Mouse (Mus musculus) hematopoietic stem cell, adult 5-6 weeks (primary cell): ENCODE measurements at regions not wholly inside any gene's neighbourhood (a gene's known extent, or its start where the extent isn't known, plus 50 kb on each side); places are given as distances from the start of the nearest gene placed in this dataset.
A peak's percentile ranks its signal among the peaks of the same experiment; 100 is the strongest.

Experiments
- ATAC-seq, 2 experiments: fragments of 125-278 bp in 1 of 2; replicated peaks in 1 of 2; 2 replicates each; pipeline ENCODE4 v1.8.0; 2016 to 2017; ENCODE audit warnings: inconsistent platforms in 2 of 2, mild to moderate bottlenecking in 2 of 2, moderate number of reproducible peaks in 2 of 2, low read depth in 1 of 2, moderate TSS enrichment in 1 of 2; ENCODE audit not compliant: low FRiP score in 2 of 2, poor library complexity in 2 of 2, severe bottlenecking in 2 of 2, insufficient read depth in 1 of 2, low TSS enrichment in 1 of 2

DNA sequence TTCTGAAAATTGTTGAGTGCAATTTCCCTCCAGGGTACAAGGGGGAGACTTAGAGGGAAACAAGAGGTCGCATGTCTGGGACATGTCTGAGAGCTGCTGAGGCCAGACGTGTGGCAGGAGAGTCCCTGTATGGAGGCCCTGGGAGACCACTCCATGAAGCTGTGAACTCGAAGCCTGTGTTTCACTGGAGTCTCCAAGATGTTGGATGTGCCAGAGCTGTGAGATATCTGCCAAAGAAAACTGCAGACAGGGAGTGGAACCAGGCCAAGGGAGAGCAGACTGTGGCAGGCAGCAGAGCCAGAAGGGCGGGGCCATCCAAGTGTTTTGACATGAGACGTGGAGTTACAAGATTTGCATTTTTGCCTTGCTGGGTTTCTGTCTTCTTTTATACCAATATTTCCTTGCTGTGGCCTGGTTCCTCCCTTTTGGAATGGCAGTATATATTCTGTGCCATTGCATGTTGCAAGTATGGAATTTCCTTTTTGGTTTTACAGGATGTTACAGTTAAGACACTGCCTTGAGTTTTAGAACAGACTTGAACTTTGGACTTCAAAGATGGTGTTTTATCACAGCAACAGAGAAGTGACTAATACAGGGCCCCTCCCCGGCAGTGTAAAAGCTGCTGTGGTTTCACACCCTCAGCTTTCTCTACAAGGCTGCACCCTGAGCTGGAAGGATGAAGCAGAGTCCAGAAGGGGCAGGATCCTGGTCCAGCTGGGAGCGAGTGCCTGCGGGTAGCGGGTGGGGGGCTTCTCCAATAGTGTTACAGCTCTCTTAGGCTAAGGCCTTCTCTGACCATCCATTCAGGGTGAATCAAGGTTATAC lies 85.0 kb upstream of the Prok2 start:
- ATAC-seq: no peak

DNA sequence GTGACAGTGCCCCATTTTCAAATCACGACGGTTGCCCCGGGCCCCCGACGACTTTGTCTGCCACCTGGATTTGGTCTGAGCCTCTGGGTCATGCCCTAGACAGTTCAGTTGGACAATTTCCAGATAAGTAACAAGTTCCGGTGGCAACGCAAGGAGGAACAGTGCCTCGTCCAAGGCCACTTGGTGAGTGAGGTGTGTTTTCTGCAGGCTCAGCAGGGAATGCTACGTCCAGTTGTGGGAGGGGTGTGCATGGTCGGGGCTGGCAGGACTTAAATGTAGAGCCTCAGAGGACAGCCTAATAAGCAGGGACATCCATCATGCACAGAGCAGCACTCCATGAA lies 78.7 kb upstream of the Prok2 start:
- no peak for ATAC-seq

DNA sequence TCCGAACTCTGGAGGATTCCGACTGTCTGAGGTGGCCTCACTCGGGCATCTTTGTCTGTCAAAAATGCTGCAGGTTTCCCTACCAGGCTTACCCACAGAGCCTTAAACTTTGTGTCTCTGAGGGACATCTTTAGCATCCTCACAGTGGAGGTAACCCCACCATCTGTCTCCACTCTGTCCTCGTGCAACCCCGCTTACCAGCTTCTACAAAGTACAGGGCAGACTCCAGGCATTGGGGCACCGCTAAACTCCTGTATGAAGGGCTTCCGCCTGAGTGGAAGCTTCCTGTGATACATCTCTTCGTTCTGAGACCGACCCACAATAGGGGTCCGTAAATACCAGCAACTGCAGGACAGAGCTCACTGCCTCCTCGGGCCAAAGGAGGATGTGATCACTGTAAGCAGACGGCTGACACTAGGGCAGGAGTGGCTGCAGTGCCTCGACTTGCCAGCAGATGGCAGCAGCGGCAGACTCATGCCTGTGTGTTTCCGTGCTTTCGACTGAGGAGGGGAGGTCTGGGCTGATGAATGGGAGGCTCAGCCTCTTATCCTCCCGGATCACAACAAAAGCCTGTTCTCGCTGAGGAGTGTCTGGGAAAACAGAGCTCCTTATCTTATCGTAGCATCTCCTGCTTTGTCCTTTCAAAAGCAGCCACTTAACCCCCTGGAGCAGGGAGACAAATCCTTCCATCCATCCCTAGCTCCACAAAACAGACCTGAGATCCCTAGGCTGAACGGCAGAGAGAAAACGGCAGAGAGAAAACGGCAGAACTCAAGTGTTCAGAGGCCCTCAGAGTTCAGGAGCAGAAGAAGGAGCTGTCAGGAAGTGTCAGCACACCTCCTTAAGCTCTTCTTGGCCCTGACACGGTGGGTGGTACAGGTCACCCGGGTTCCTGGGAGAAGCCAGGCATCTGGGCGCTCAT lies 78.1 kb upstream of the Prok2 start:
- peak; percentile 87 to 92 for ATAC-seq

DNA sequence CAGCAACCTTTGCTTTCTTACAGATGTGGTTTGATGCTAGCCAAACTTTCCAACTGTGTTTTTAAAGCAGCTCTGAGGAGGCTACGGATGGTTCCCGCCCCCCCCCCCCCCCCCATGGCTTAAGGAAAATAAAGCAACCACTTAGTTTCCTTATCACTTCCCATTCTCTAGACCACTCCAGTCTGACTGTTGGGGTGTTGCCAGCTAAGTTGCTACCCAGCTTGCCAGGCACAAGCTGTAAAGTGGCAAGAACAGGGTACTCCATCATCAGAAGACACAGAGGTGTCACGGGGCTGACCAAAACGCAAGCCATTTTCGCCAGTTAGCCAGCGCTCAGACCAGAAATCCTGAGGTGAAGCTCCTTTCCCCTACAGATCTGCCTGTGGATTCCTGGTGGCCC lies 74.7 kb upstream of the Prok2 start:
- ATAC-seq: peak; percentile 2 to 14; a peak in 1 of 4 replicates

DNA sequence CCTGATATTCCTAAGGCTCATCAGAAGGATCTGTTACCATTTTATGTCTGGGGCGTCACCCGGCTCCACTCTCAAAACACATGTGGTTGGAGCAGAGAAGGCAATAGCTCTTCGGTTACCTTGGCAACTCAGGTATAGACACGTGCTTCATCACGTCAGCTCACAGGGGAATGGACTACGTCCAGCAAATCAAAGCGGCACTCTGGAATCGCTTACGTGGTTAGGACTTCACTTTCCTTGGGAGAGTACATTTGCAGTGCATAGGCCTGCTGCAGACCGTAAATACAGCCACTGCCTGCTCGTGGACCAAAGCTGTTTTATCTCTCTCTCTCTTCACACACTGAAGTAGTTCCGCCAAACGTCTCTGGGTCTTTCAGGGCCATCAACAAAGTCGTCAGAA lies 74.1 kb upstream of the Prok2 start:
- ATAC-seq: no peak

DNA sequence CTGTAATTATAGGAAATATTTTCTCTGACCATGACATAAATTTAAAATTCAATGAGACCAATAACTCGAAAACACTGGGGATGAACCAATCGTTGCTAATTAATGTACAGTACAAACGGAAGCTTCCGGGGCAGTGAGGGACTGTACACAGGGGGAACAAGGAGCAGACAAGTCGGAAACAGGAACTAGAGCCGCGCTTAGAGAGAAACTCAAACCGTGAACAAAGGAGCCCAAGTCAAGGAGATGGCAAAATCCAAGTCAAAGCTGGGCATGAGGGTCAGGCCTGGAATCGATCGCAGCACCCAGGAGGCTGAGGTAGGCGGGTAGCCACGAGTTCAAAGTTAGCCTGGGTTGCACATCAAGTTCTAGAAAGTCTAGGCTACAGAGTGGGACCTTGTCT lies 70.2 kb upstream of the Prok2 start:
- no peak for ATAC-seq

DNA sequence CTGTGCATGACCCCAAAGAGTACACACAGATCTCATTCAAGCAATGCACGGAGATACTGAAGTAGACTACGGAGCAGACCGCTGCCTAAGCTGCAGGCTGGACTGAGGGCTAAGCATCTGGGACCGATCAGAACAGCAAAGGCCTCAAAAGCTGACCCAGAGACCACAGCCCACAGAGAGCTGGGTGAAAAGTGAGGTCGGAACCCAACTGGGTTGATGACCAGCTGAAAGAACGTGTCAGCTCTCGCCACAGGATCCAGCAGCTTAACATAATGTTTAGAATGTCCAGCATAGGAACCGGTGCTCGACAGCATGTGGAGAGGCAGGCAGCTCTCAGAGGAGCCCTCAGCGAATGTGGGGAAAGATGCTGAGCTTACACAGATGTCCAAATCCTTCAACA lies 67.4 kb upstream of the Prok2 start:
- no peak for ATAC-seq

DNA sequence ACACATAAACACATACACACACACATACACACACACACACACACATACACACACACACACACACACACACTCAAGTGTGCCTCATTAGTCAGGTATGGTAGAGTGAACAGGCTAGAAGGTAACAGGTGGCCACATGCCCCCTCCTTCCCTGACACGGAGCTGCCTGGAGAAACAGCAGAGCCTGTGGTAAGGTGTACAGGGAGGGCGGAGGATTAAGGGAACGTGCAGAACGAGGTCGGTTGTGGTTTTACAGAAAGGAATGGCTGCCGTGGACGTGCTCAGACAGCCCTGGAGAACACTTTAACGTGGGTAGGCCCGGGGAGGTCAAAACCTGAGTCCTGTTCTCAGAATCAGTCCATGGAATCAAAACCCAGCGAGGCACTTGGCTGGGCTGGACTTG lies 66.2 kb upstream of the Prok2 start:
- ATAC-seq: no peak

DNA sequence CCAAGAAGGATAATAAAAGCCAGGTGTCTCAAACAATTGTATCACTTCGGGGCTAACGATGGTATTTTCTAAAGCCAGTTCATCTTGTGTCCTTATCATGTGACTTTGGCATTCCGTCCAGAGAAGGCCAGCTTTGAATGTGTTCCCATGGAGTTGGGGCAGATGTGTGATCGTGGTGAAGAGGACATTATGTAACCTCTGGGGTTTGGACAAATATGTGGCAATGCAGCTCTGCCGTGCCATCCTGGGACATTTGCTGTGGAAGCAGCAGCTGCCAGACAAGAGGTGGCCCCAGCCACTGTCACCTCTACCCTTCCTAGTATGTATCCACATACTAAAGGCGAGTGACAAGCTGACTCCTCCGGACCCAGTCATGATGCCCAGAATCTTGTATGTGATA lies 60.8 kb upstream of the Prok2 start:
- ATAC-seq: no peak

DNA sequence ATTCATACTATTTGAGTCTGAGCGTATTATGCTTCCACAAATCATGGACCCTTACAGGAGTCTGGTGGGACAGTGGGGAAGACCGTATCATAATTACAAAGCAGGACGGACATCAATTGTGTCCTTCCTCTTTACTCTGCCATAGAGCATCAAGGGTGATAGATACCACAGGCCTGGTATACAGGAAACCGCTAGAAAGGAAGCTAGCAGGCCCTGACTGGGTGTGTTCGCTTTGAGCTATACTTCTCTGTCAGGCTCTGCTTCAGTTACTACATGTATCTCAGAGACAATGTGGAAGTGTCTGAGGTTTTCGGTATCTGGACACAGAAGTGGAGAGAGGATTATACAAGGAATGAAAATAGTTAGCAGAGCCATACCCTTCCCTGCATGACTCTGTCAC lies 59.0 kb upstream of the Prok2 start:
- ATAC-seq: peak; percentile 95 to 99

DNA sequence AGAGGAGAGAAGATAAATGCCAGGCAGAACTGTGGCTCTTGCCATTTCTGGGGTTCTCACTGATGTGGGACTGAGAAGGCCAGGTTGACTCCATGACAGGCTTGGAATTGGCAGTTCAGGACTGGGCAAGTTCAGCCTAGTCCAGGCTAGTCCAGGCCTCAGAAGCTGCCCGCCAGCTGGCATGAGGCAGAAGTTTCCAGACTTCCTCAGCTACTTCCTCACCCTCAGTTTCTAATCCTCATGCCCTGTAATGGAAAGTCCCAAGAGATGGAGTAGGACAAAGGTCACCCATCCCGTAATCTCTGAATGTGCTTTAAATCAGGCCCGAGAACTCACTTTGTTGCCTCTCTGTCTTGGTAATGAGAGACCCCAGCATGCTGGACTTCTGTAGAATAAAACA lies 58.6 kb upstream of the Prok2 start:
- peak in 1 of 2 experiments; percentile 39; a peak in 1 of 4 replicates for ATAC-seq

DNA sequence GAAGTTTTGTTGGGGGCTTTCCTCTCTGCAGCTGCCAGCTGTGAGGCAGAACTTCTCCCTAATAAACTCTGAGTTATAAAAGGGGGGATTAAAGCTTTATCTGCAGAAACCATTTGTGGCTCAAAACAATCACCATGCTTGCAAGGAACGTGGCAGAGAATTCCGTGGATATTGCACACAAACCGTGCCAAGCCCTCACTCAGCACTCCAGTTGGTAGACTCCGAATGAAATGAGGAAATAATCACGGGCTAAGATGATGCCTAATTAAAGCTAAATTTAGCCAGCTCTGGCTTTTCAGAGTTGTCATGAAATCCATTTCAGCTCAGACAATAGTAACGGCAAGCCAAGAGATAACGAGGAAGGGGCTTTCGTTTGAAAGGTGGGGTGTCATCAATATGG lies 58.1 kb upstream of the Prok2 start:
- no peak for ATAC-seq

DNA sequence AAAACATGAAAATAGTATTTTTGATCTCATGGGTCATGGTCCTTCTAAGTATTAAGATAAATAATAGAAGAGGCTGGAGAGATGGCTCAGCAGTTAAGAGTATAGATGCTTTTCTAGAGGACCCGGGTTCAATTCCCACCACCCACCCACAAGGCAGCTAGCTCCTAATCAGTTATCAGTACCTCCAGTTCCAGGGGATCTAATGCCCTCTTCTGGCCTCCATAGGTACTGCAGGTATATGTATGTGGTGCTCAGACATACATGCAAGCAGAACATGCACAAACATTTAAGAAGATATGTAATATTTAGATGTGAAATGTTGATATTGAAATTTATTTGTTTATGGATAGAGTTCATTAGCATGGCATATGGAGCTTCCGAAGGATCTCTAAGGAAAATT lies 56.8 kb upstream of the Prok2 start:
- no peak for ATAC-seq
